Comparison of ENCODE assay signal across 8 mouse cellular contexts in the genomic region with DNA sequence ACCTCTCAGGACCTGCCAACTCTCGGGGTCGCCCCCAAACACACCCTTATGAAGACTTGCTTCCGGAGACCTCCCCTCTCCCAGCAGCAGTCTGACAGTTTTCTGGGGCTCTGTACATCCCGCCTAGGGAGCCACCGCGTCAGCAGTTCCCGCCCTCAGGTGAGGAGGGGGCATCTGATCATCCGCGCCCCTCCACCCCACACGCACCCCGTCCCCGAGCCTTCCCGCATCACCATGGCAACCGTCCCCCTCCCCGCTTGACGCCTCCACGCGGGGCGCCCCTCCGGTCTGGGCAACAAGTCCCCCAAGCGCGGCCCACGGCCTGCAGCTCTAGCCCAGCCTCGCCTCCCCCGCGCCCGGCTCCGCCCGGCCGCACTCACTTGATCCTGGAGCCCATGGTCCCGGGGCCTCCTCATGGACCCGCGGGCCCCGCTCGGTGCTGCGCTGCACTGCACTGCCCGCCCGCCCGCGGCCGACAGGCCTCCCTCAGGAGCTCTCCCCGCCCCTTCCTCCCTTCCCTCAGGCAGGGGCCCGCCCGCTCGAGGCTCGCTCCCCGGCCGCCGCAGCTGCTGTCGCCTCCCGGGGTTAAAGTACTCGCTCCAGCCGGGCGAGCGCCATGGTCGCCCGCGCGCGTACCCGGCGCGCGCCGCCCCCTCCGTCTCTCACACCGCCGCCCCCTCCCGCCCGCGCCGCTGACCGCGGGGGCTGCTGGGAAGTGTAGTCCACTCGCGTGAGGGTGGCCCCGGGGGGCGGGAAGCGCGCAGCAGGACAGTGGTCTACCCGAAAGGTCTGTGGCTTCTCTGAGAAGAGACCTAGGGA. TPM values are rescaled to one million over a fixed set of nuclear protein-coding genes. Genes with fewer than 3 reads are reported as not detected.
DNase-seq lines count a peak whose midpoint lies in the region; ATAC-seq and TF ChIP-seq lines count a peak whose summit lies in the region.

A gene (minus strand): TSS at position 658 of the 819 bp plus-strand sequence.

- no peaks in the 10 kb centered on the region for H3K9me3 ChIP-seq in erythroblast, embryonic 14.5 days (ENCODE audit: control insufficient read depth, low read length)
- no peaks in the 10 kb centered on the region for H3K9me3 ChIP-seq in heart, embryonic 12.5 days (replicated peaks)
- H3K9me3 ChIP-seq in kidney, postnatal 0 days (replicated peaks; ENCODE audit: low read length), result no peaks in the 10 kb centered on the region
- H3K9me3 ChIP-seq in liver, embryonic 11.5 days (ENCODE audit: control insufficient read depth, low read length), result no peaks in the 10 kb centered on the region
- H3K9me3 ChIP-seq in stomach, embryonic 14.5 days (ENCODE audit: control insufficient read depth, low read depth, low read length), result no peaks in the 10 kb centered on the region

- DNase-seq in brain, embryonic 14.5 days (ENCODE audit: low read depth), result peak; percentile 93
- DNase-seq in kidney, postnatal 0 days (ENCODE audit: low spot score), result peak; percentile 94
- DNase-seq in liver, embryonic 11.5 days (ENCODE audit: low spot score), result peak; percentile 94
- DNase-seq in naive thymus-derived CD4-positive, alpha-beta T cell, adult 2 months (ENCODE audit: low read depth), result peak; percentile 88

- peak within 1 kb of the TSS; percentile 74 for H3K4me2 ChIP-seq in heart, embryonic 12.5 days
- peak within 1 kb of the TSS; percentile 61 for H3K4me2 ChIP-seq in kidney, postnatal 0 days (ENCODE audit: low read length)
- H3K4me2 ChIP-seq in liver, embryonic 11.5 days, result peak within 1 kb of the TSS; percentile 73
- peak within 1 kb of the TSS; percentile 76 for H3K4me2 ChIP-seq in stomach, embryonic 14.5 days (replicated peaks; ENCODE audit: low read depth, low read length)

- peak within 1 kb of the TSS; percentile 81 for H3K4me3 ChIP-seq in C2C12 (ENCODE audit: insufficient read depth, poor library complexity, severe bottlenecking)
- peak within 1 kb of the TSS; percentile 88 for H3K4me3 ChIP-seq in erythroblast, embryonic 14.5 days (replicated peaks)
- H3K4me3 ChIP-seq in heart, embryonic 12.5 days, result peak within 1 kb of the TSS; percentile 77
- H3K4me3 ChIP-seq in kidney, postnatal 0 days (replicated peaks; ENCODE audit: low read depth, low read length), result peak within 1 kb of the TSS; percentile 90
- peak within 1 kb of the TSS; percentile 93 for H3K4me3 ChIP-seq in liver, embryonic 11.5 days (ENCODE audit: low read depth, low read length)
- peak within 1 kb of the TSS; percentile 78 for H3K4me3 ChIP-seq in stomach, embryonic 14.5 days (ENCODE audit: low read depth, low read length)

- H3K79me3 ChIP-seq in C2C12 (ENCODE audit: low read depth), result peaks cover 15% of the 10 kb centered on the region

- H3K4me1 ChIP-seq in erythroblast, embryonic 14.5 days (ENCODE audit: control insufficient read depth), result peaks cover 53% of the 10 kb centered on the region
- peaks cover 20% of the 10 kb centered on the region for H3K4me1 ChIP-seq in heart, embryonic 12.5 days (replicated peaks)
- H3K4me1 ChIP-seq in kidney, postnatal 0 days (replicated peaks; ENCODE audit: insufficient read depth, low read length), result peaks cover 5% of the 10 kb centered on the region
- H3K4me1 ChIP-seq in liver, embryonic 11.5 days (replicated peaks; ENCODE audit: control insufficient read depth, insufficient read depth, low read length), result peaks cover 22% of the 10 kb centered on the region
- no peaks in the 10 kb centered on the region for H3K4me1 ChIP-seq in stomach, embryonic 14.5 days (ENCODE audit: control insufficient read depth, insufficient read depth, low read length)

- peak within 1 kb of the TSS; percentile 90 for H3ac ChIP-seq in C2C12 (ENCODE audit: control insufficient read depth, insufficient read length, low read depth)

- ATAC-seq in heart, embryonic 12.5 days (ENCODE audit: insufficient number of reproducible peaks, low FRiP score), result peak; percentile 94
- peak; percentile 98 for ATAC-seq in kidney, postnatal 0 days (replicated peaks; ENCODE audit: low FRiP score, low read depth)
- ATAC-seq in liver, embryonic 11.5 days (replicated peaks; ENCODE audit: low FRiP score), result peak; percentile 90
- peak; percentile 97 for ATAC-seq in stomach, embryonic 14.5 days (ENCODE audit: insufficient number of reproducible peaks, insufficient read depth, low FRiP score, low read depth)

- no peak for TF ChIP-seq CTCF in C2C12 (IDR thresholded peaks at IDR 0.05; ENCODE audit: control insufficient read depth, insufficient read depth, insufficient read length)
- no peak for TF ChIP-seq CTCF in brain, embryonic 14.5 days (IDR thresholded peaks at IDR 0.05; ENCODE audit: borderline replicate concordance, extremely low read depth, insufficient read depth, insufficient read length)
- no peak for TF ChIP-seq CTCF in kidney, postnatal 0 days (IDR thresholded peaks at IDR 0.05; ENCODE audit: low read depth)

- no peaks in the 10 kb centered on the region for H3K36me3 ChIP-seq in C2C12 (ENCODE audit: control insufficient read depth, insufficient read depth)
- H3K36me3 ChIP-seq in erythroblast, embryonic 14.5 days (ENCODE audit: control insufficient read depth), result peaks cover 8% of the 10 kb centered on the region
- no peaks in the 10 kb centered on the region for H3K36me3 ChIP-seq in heart, embryonic 12.5 days
- no peaks in the 10 kb centered on the region for H3K36me3 ChIP-seq in kidney, postnatal 0 days (ENCODE audit: insufficient read depth, low read length)
- no peaks in the 10 kb centered on the region for H3K36me3 ChIP-seq in liver, embryonic 11.5 days (ENCODE audit: control insufficient read depth, insufficient read depth, low read length)
- H3K36me3 ChIP-seq in stomach, embryonic 14.5 days (ENCODE audit: control insufficient read depth, insufficient read depth, low read length), result no peaks in the 10 kb centered on the region

- peaks cover 39% of the 10 kb centered on the region for H3K79me2 ChIP-seq in C2C12 (ENCODE audit: control insufficient read depth, insufficient read depth)

- under 1% methylated on average over 80 of the region's 81 CpGs for WGBS in heart, embryonic 12.5 days
- WGBS in kidney, postnatal 0 days, result under 1% methylated on average over 76 of the region's 81 CpGs
- WGBS in liver, embryonic 11.5 days, result 1% methylated on average over 78 of the region's 81 CpGs
- WGBS in stomach, embryonic 14.5 days, result 2% methylated on average over 77 of the region's 81 CpGs

- peak; percentile 92 for TF ChIP-seq POLR2A in brain, embryonic 14.5 days (IDR thresholded peaks at IDR 0.05; ENCODE audit: borderline replicate concordance, extremely low read depth, insufficient read depth, insufficient read length, poor library complexity, severe bottlenecking)

- H3K9ac ChIP-seq in heart, embryonic 12.5 days, result peak within 1 kb of the TSS; percentile 88
- peak within 1 kb of the TSS; percentile 82 for H3K9ac ChIP-seq in kidney, postnatal 0 days (ENCODE audit: low read depth, low read length)
- peak within 1 kb of the TSS; percentile 81 for H3K9ac ChIP-seq in liver, embryonic 11.5 days (ENCODE audit: low read depth, low read length)
- peak within 1 kb of the TSS; percentile 66 for H3K9ac ChIP-seq in stomach, embryonic 14.5 days (replicated peaks; ENCODE audit: low read depth, low read length)

- H3K27me3 ChIP-seq in C2C12 (ENCODE audit: control insufficient read depth, insufficient read depth, insufficient read length), result no peaks in the 10 kb centered on the region
- H3K27me3 ChIP-seq in erythroblast, embryonic 14.5 days (ENCODE audit: control insufficient read depth), result no peaks in the 10 kb centered on the region
- H3K27me3 ChIP-seq in heart, embryonic 12.5 days (replicated peaks), result no peaks in the 10 kb centered on the region
- H3K27me3 ChIP-seq in kidney, postnatal 0 days (ENCODE audit: insufficient read depth, low read length), result no peaks in the 10 kb centered on the region
- no peaks in the 10 kb centered on the region for H3K27me3 ChIP-seq in liver, embryonic 11.5 days (replicated peaks; ENCODE audit: control insufficient read depth, insufficient read depth, low read length)
- H3K27me3 ChIP-seq in stomach, embryonic 14.5 days (ENCODE audit: control insufficient read depth, insufficient read depth, low read length), result no peaks in the 10 kb centered on the region

- peak within 1 kb of the TSS; percentile 89 for H3K27ac ChIP-seq in heart, embryonic 12.5 days (ENCODE audit: poor library complexity, severe bottlenecking)
- H3K27ac ChIP-seq in kidney, postnatal 0 days, result peak within 1 kb of the TSS; percentile 89
- H3K27ac ChIP-seq in liver, embryonic 11.5 days (ENCODE audit: low read depth, low read length), result peak within 1 kb of the TSS; percentile 93
- H3K27ac ChIP-seq in stomach, embryonic 14.5 days (ENCODE audit: low read length), result peak within 1 kb of the TSS; percentile 87

TF ChIP-seq in C2C12, 6 proteins besides CTCF, POLR2A, EP300 and RAD21:
- no peak for TF ChIP-seq CEBPB (IDR thresholded peaks at IDR 0.05; ENCODE audit: low read depth)

RNA-seq across cellular contexts. Expression of the gene that starts here (rescaled TPM):
- 7.7 TPM for polyA plus RNA-seq in C2C12 (2012; fragmentation: generic; extraction: Trizol)
- 30.1 and 42.2 TPM in 2 replicates for polyA plus RNA-seq in brain, embryonic 14.5 days (2012; rRNA removed)
- polyA plus RNA-seq in erythroblast, embryonic 14.5 days (2012), result 9.9 and 10.7 TPM in 2 replicates
- polyA plus RNA-seq in heart, embryonic 12.5 days (2016; fragmentation: Nextera tagmentation; extraction: Ambion mirVana), result 14.8 and 15.8 TPM in 2 replicates
- polyA plus RNA-seq in kidney, postnatal 0 days (2015; fragmentation: Nextera tagmentation; extraction: Ambion mirVana), result 10.1 and 10.6 TPM in 2 replicates
- polyA plus RNA-seq in liver, embryonic 11.5 days (2014; fragmentation: Nextera tagmentation; extraction: Ambion mirVana), result 10.6 and 11.8 TPM in 2 replicates
- 12.2 and 13.7 TPM in 2 replicates for polyA plus RNA-seq in stomach, embryonic 14.5 days (2014; fragmentation: Nextera tagmentation; extraction: Ambion mirVana)

Comparison
In these comparisons a context has a peak if more than half of its experiments do, and no peak if none do; other contexts are left out.
1. Peak in every context shown above with its lines: DNase-seq, ATAC-seq, H3K4me3 ChIP-seq and H3K27ac ChIP-seq.